Mouse (Mus musculus) left cerebral cortex, postnatal 36 days (tissue): ENCODE results near the gene Gm47955. TPM values are rescaled to one million over a fixed set of nuclear protein-coding genes. Genes with fewer than 3 reads are reported as not detected.
"Not testable (repeated sequence)": the region's sequence is repeated elsewhere in the genome, so short reads cannot be mapped to it uniquely, and the experiment has no call there.

Source experiments
- DNase-seq, 2 experiments: peaks; one replicate each; pipeline ENCODE4 v3.0.0; 2021 to 2022; ENCODE audit warnings: low spot score in 2 of 2, mixed read lengths in 1 of 2
- intact Hi-C: fragments of 180-260 bp; cut with DNase I; formaldehyde crosslinking; loops from one replicate; pipeline ENCODE4 v1.15.1; 2025
- total RNA-seq, 2 experiments: library from RNA; stranded (reverse); gene quantifications; 2 replicates each; pipeline ENCODE4 v1.2.3; 2021

Gm47955 gene
- total RNA-seq, 2 experiments from 2014 or later = not detected

DNA sequence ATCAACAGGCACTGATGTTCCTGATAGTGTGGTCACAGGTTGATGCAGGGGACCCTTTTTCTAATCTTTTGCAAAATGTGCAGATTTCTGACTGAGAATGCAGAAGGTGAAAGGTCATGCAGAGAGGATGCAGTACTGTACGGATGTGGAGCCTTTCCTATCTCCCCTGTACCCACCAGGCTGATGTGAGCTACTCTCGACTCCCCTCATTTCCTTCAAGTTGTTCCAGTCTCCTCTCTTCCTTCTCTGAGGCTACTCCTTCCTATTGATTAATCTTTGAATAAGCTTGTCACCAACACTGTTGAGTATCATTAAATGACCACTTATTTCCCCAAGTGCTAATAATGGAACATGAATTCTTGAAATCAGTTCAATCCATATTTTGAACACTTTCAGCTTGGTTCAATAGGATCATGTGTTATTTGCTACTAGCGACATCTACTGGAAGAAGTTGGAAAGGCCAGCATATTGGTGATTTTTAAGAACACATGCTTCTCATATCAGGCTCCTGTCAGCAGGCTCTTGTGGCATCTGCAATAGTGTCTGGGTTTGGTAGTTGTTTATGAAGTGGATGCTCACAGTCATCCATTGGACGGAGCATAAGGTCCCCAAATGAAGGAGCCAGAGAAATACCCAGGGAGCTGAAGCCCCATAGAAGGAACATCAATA is 27.6 kb downstream of the Gm47955 start:
- intact Hi-C loops = loop anchor here (2.0 to 10.0 kb wide), 2 partner anchors 201 to 433 kb away; no protein-coding TSS in a partner anchor
- DNase-seq = peak in 1 of 2 experiments; percentile 13

DNA sequence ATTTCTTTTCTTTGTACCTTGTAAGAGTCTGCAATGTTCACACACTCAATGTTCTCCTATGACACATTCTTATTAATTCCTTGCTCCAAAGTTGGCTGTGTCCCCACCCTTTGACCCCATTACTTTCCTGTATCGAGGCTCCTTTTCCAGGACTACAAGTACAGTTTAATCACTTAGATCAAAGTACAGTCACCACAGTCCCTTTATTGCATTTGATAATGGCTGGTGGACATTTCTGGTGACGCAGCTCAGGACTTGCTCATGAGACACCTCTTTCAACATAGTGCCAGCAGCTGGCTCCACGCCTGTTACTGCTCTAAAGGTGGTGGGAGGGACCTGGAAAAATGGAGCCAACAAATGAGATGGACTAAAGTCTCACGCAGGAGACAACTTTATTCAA is 31.0 kb downstream of the Gm47955 start:
- intact Hi-C loops = no loop called here
- DNase-seq = no peak

DNA sequence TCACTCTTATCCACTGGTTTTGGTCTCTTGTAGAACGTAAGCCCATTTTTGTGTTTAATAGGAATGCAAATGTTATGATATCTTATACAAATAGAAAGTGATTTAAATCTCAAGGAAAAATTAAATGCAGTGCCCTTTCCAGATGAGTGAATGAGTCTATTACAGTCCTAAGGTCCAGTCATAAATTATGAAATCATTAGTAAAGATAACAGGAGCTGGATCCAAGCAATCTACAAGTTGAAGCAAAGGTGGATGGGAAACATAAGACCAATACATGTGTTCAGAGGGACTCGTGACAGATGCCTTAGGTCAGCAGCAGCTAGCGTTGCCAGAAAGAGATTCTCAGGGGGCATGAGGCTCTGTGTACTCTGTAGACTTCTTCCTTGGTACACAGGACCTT is 31.5 kb downstream of the Gm47955 start:
- no peak for DNase-seq
- intact Hi-C loops = no loop called here

DNA sequence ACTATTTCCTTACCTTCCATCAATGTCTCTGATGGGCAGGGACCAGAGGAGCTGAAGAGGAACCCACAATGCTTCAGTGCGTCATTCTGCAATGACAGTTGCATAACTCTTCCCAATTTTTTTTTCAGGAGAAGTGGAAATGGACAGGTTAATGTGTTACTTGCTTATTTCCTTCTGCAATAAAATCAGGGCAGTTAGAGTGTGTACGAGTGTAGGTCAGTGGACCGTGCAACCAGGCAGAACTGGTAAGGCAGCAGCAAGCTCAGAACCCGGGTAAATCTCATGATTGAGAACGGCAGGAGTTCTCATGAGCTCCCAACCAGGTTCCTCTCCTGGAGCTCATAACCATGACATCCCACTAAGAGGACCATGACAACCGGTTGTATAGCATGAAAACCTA is 32.0 kb downstream of the Gm47955 start:
- intact Hi-C loops = no loop called here

DNA sequence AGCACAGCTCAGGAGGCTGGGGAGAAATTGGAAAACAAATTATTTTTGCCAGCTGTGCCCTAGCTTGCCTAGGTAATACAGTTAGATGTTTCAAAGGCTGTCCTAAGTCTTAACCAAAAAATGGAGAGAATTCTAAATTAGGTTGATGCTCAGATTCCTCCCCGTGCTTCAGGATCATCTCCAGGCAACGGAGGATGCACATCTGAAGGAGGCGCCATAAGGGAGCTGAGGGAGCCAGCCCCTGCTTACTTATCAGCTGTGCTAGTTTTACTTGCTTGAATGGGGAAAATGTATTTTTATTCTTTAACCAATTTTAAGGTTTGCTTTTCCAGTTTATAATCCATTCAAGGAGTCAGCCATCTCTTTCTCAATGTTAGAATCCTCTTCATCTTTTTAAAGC is 33.9 kb downstream of the Gm47955 start:
- DNase-seq = no peak
- intact Hi-C loops = no loop called here

More for the DNA sequence above, 32.0 kb downstream of the Gm47955 start:
- DNase-seq = no peak

DNA sequence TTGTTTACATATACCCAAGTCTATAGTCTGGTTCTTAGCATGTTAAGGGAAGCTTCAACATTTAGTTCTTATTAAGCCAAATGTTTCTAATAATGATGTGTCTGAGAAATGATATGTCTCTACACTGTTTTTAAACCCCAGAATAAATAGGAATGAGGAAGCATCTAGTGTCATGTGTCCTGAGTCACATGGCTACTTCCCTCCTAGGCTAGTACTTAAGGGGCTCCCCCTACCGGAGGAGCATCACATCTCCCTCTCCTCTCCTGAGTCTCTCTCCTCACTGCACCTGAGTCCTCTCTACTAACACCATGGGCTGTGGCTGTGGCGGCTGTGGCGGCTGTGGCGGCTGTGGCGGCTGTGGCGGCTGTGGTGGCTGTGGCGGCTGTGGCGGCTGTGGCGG is 40.2 kb downstream of the Gm47955 start, which contains the start of gene Gm47959:
Gene Gm47959, plus strand, starts transcription at position 243 of the 400 bp plus-strand sequence.
- intact Hi-C loops = not testable (repeated sequence)

DNA sequence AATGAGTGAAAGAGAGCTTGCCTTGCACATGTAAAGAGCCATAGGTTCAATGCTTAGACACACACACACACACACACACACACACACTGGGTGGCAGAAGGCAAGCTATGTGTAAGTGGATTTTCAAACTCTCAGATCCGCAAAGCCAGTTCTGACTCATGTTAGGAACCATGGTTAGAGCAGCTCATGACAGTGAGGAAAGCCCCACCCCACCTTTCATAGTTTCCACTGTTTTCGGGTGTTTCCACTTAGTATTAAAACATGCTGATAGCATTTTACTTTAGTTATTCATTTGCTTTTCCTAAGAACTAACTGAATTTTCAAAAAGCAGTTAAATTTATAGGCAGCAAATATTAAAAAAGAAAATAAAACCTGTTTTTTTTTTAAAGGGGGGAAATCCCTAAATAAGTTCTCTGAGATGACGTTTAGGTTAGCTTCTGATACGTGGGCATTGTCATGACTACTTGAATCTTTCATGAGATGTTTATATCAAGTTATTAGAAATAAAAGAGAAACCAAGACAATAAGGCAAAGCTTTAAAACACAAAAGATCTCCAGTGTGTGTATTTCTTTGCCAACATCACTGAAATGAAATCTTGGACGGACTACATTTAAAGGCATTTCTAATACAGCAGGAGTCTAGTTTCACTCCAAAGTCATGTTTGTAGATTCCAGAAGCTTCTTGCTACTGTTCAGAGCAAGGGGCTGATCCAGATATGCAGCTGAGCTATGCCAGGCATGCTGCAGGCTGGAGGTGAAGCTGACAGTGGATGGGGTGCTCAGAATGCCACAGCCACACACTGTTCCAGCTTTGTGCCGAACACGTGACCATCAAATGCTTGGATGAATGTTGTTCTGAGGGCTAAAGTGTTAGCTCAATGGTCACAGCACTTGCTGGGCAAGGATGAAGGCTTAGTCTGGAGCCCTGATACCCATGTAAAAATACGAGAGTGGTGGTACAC is 46.4 kb downstream of the Gm47955 start:
- no peak for DNase-seq
- intact Hi-C loops = no loop called here

More for the DNA sequence above, 40.2 kb downstream of the Gm47955 start, which contains the start of gene Gm47959:
- not testable (repeated sequence) for DNase-seq

DNA sequence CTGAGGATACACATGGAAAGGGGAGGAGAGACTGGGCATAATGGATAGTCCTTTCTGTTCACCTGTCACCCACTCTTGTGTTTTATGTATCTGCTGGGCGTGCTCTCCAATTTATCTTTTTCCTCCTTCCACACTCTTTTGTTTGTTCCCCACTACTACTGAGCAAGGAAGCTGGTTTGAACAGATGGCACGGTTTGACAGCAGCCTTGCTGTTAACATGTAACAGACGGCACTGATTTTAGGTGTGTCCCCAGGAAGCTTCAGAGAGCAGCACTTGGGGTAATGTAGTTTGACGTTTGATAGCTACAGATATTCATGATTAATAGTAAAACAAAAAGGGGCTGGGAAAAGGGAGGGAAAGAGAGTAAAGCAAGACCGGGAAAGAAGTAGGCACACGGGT is 47.4 kb downstream of the Gm47955 start:
- intact Hi-C loops = no loop called here

More for the DNA sequence above, 47.4 kb downstream of the Gm47955 start:
- no peak for DNase-seq

Other genes with a start within 250 kb of the Gm47955 start
- 100 to 1,000 TPM; 259 to 282 TPM for gene Mff, start 235.4 kb upstream of the Gm47955 start, total RNA-seq
- not detected for gene Tm4sf20, start 191.8 kb upstream of the Gm47955 start, total RNA-seq
- not detected for gene Gm47791, start 189.0 kb upstream of the Gm47955 start, total RNA-seq
- 10 to 100 TPM; 75.9 to 81.3 TPM for gene Agfg1, start 120.8 kb upstream of the Gm47955 start, total RNA-seq
- under 1 TPM; 0.42 to 0.52 TPM for gene A030005L19Rik, start 47.0 kb upstream of the Gm47955 start, total RNA-seq
- not detected for gene A030014E15Rik, start 35.4 kb upstream of the Gm47955 start, total RNA-seq
- gene Gm6217, start 28.9 kb upstream of the Gm47955 start, total RNA-seq = not detected
- not detected for gene A030003K21Rik, start 16.9 kb upstream of the Gm47955 start, total RNA-seq
- not detected for gene Gm7544, start 4.3 kb upstream of the Gm47955 start, total RNA-seq
- not detected for gene Gm47959, start 40.3 kb downstream of the Gm47955 start, total RNA-seq
- 1 to 10 TPM; 2.2 to 2.8 TPM for gene Slc19a3, start 78.2 kb downstream of the Gm47955 start, total RNA-seq
- not detected for gene Krtap28-10, start 82.2 kb downstream of the Gm47955 start, total RNA-seq
- gene Gm47969, start 84.6 kb downstream of the Gm47955 start, total RNA-seq = not detected
- gene A030005K14Rik, start 99.1 kb downstream of the Gm47955 start, total RNA-seq = not detected
- not detected for gene Krtap28-13, start 100.6 kb downstream of the Gm47955 start, total RNA-seq
- gene Ccl20, start 156.5 kb downstream of the Gm47955 start, total RNA-seq = not detected
- gene Daw1, start 199.5 kb downstream of the Gm47955 start, total RNA-seq = under 1 TPM in 1 of 2 experiments, not detected in 1; 0.20 TPM